Comparison of ENCODE assay signal across 7 mouse cellular contexts in the genomic region with DNA sequence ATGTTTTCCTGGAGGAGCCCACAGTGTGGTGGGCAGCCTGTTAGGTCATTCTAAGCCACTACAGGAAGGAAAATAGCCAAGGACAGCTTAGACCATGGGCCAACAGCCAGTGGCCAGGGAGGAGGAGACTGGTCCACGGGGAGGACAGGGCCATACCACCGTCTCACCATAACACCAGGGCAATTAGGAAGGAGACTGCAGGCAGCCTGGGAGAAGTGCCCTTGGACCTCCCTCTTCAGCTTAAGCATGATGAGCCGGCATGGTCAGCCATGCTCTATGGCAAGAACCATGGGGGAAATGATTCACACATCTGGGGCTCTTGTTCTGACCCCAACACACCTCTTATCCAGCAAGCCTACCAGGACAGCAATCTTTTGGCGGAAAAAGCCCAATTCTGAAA. TPM values are rescaled to one million over a fixed set of nuclear protein-coding genes. Genes with fewer than 3 reads are reported as not detected.
A peak's percentile ranks its signal among the peaks of the same experiment; 100 is the strongest.
DNase-seq lines count a peak whose midpoint lies in the region; ATAC-seq and TF ChIP-seq lines count a peak whose summit lies in the region.

No protein-coding gene starts in this region.

- no peak overlapping the region for H3K27ac ChIP-seq in stomach, embryonic 14.5 days (ENCODE audit: low read length)
- no peak overlapping the region for H3K27ac ChIP-seq in stomach, postnatal 0 days (replicated peaks)
- H3K27ac ChIP-seq in embryonic facial prominence, embryonic 13.5 days, result no peak overlapping the region
- no peak overlapping the region for H3K27ac ChIP-seq in limb, embryonic 12.5 days

- TF ChIP-seq EP300 in stomach, postnatal 0 days (optimal IDR thresholded peaks at IDR 0.05), result no peak

- DNase-seq in stomach, postnatal 0 days (ENCODE audit: low spot score), result no peak
- no peak for DNase-seq in left cerebral cortex, adult 9 months (ENCODE audit: low spot score in 2 of 2)

- H3K9ac ChIP-seq in stomach, embryonic 14.5 days (replicated peaks; ENCODE audit: low read depth, low read length), result no peak overlapping the region; the same call in 1 of the 2 replicates
- no peak overlapping the region for H3K9ac ChIP-seq in stomach, postnatal 0 days (ENCODE audit: low read length)
- H3K9ac ChIP-seq in embryonic facial prominence, embryonic 13.5 days, result peak overlapping the region; percentile 90
- H3K9ac ChIP-seq in limb, embryonic 12.5 days (replicated peaks), result peak overlapping the region; percentile 34; the same call in 1 of the 2 replicates

- H3K9me3 ChIP-seq in stomach, embryonic 14.5 days (ENCODE audit: control insufficient read depth, low read depth, low read length), result no peaks in the 10 kb centered on the region
- no peaks in the 10 kb centered on the region for H3K9me3 ChIP-seq in stomach, postnatal 0 days (ENCODE audit: control insufficient read depth, low read length)
- no peaks in the 10 kb centered on the region for H3K9me3 ChIP-seq in embryonic facial prominence, embryonic 13.5 days
- no peaks in the 10 kb centered on the region for H3K9me3 ChIP-seq in limb, embryonic 12.5 days

- WGBS in stomach, embryonic 14.5 days, result 42% methylated on average over 4 of the region's 4 CpGs
- 56% methylated on average over 4 of the region's 4 CpGs for WGBS in stomach, postnatal 0 days
- 20% methylated on average over 4 of the region's 4 CpGs for WGBS in embryonic facial prominence, embryonic 13.5 days
- WGBS in limb, embryonic 12.5 days, result 12% methylated on average over 4 of the region's 4 CpGs

- ATAC-seq in stomach, embryonic 14.5 days (ENCODE audit: insufficient number of reproducible peaks, insufficient read depth, low FRiP score, low read depth), result no peak
- ATAC-seq in stomach, postnatal 0 days (ENCODE audit: low FRiP score, low TSS enrichment), result no peak
- ATAC-seq in embryonic facial prominence, embryonic 13.5 days (ENCODE audit: insufficient number of reproducible peaks, insufficient read depth, low FRiP score, low TSS enrichment, low read depth), result no peak
- ATAC-seq in limb, embryonic 12.5 days (ENCODE audit: insufficient number of reproducible peaks, insufficient read depth, low FRiP score, low TSS enrichment, low read depth), result no peak
- no peak for ATAC-seq in CD4-positive, CD25-positive, alpha-beta regulatory T cell, adult 4 months
- ATAC-seq in frontal cortex, adult (ENCODE audit: low TSS enrichment), result no peak

- H3K4me3 ChIP-seq in stomach, embryonic 14.5 days (ENCODE audit: low read depth, low read length), result 0 out of 2 replicates have a peak overlapping the region, but pooled peaks have one; percentile 89
- no peak overlapping the region for H3K4me3 ChIP-seq in stomach, postnatal 0 days (ENCODE audit: low read depth, low read length)
- H3K4me3 ChIP-seq in embryonic facial prominence, embryonic 13.5 days, result peak overlapping the region; percentile 87
- peak overlapping the region; percentile 91 for H3K4me3 ChIP-seq in limb, embryonic 12.5 days (replicated peaks)

- peak overlapping the region; percentile 80 for H3K4me2 ChIP-seq in stomach, embryonic 14.5 days (replicated peaks; ENCODE audit: low read depth, low read length)
- no peak overlapping the region for H3K4me2 ChIP-seq in stomach, postnatal 0 days (replicated peaks; ENCODE audit: low read depth)
- peak overlapping the region; percentile 80 for H3K4me2 ChIP-seq in embryonic facial prominence, embryonic 13.5 days
- peak overlapping the region; percentile 88 for H3K4me2 ChIP-seq in limb, embryonic 12.5 days

- no peaks in the 10 kb centered on the region for H3K36me3 ChIP-seq in stomach, embryonic 14.5 days (ENCODE audit: control insufficient read depth, insufficient read depth, low read length)
- H3K36me3 ChIP-seq in stomach, postnatal 0 days (ENCODE audit: control insufficient read depth, insufficient read depth, low read length), result no peaks in the 10 kb centered on the region
- peaks cover 21% of the 10 kb centered on the region for H3K36me3 ChIP-seq in embryonic facial prominence, embryonic 13.5 days
- H3K36me3 ChIP-seq in limb, embryonic 12.5 days, result peaks cover 27% of the 10 kb centered on the region

- peaks cover 9% of the 10 kb centered on the region; the same call in 1 of the 2 replicates for H3K4me1 ChIP-seq in stomach, embryonic 14.5 days (ENCODE audit: control insufficient read depth, insufficient read depth, low read length)
- H3K4me1 ChIP-seq in stomach, postnatal 0 days (replicated peaks; ENCODE audit: control insufficient read depth, insufficient read depth), result no peaks in the 10 kb centered on the region
- H3K4me1 ChIP-seq in embryonic facial prominence, embryonic 13.5 days, result peaks cover 28% of the 10 kb centered on the region
- peaks cover 28% of the 10 kb centered on the region for H3K4me1 ChIP-seq in limb, embryonic 12.5 days (replicated peaks)

- H3K27me3 ChIP-seq in stomach, embryonic 14.5 days (ENCODE audit: control insufficient read depth, insufficient read depth, low read length), result no peaks in the 10 kb centered on the region
- no peaks in the 10 kb centered on the region for H3K27me3 ChIP-seq in stomach, postnatal 0 days (ENCODE audit: control insufficient read depth, insufficient read depth, low read length)
- H3K27me3 ChIP-seq in embryonic facial prominence, embryonic 13.5 days, result peaks cover 6% of the 10 kb centered on the region; the same call in 1 of the 2 replicates
- H3K27me3 ChIP-seq in limb, embryonic 12.5 days, result peaks cover 4% of the 10 kb centered on the region; the same call in 1 of the 2 replicates

- TF ChIP-seq CTCF in stomach, postnatal 0 days (IDR thresholded peaks at IDR 0.05; ENCODE audit: low read depth), result no peak

RNA-seq across cellular contexts. Expression of a gene that starts 1.8 kb away (rescaled TPM):
- polyA plus RNA-seq in stomach, embryonic 14.5 days (2014; fragmentation: Nextera tagmentation; extraction: Ambion mirVana), result 3.8 and 5.2 TPM in 2 replicates
- 1.6 and 1.7 TPM in 2 replicates for polyA plus RNA-seq in stomach, postnatal 0 days (2015; fragmentation: Nextera tagmentation; extraction: Ambion mirVana)
- 4.3 and 6.6 TPM in 2 replicates for polyA plus RNA-seq in embryonic facial prominence, embryonic 13.5 days (2015; fragmentation: Nextera tagmentation; extraction: Ambion mirVana)
- polyA plus RNA-seq in limb, embryonic 12.5 days (2016; fragmentation: Nextera tagmentation; extraction: Ambion mirVana), result 5.4 and 6.5 TPM in 2 replicates
- under 1 TPM in 1 of 2 experiments, not detected in 1; 0.42 TPM for polyA plus RNA-seq in CD4-positive, CD25-positive, alpha-beta regulatory T cell, adult 4 months (2017; shearing (Covaris generic))

RNA-seq across cellular contexts. Expression of a gene that starts 51.7 kb away (rescaled TPM):
- 0.36 and 0.53 TPM in 2 replicates for polyA plus RNA-seq in stomach, embryonic 14.5 days (2014; fragmentation: Nextera tagmentation; extraction: Ambion mirVana)
- 3.5 and 4.3 TPM in 2 replicates for polyA plus RNA-seq in stomach, postnatal 0 days (2015; fragmentation: Nextera tagmentation; extraction: Ambion mirVana)
- polyA plus RNA-seq in embryonic facial prominence, embryonic 13.5 days (2015; fragmentation: Nextera tagmentation; extraction: Ambion mirVana), result 0.31 and 0.32 TPM in 2 replicates
- polyA plus RNA-seq in limb, embryonic 12.5 days (2016; fragmentation: Nextera tagmentation; extraction: Ambion mirVana), result 0.13 and 0.22 TPM in 2 replicates
- not detected for polyA plus RNA-seq in CD4-positive, CD25-positive, alpha-beta regulatory T cell, adult 4 months (2017; shearing (Covaris generic))

RNA-seq across cellular contexts. Expression of a gene that starts 53.7 kb away (rescaled TPM):
- polyA plus RNA-seq in stomach, embryonic 14.5 days (2014; fragmentation: Nextera tagmentation; extraction: Ambion mirVana), result 3.0 and 3.8 TPM in 2 replicates
- polyA plus RNA-seq in stomach, postnatal 0 days (2015; fragmentation: Nextera tagmentation; extraction: Ambion mirVana), result 17.3 and 19.4 TPM in 2 replicates
- 1.6 and 1.9 TPM in 2 replicates for polyA plus RNA-seq in embryonic facial prominence, embryonic 13.5 days (2015; fragmentation: Nextera tagmentation; extraction: Ambion mirVana)
- polyA plus RNA-seq in limb, embryonic 12.5 days (2016; fragmentation: Nextera tagmentation; extraction: Ambion mirVana), result 1.1 and 1.2 TPM in 2 replicates
- polyA plus RNA-seq in CD4-positive, CD25-positive, alpha-beta regulatory T cell, adult 4 months (2017; shearing (Covaris generic)), result not detected

RNA-seq across cellular contexts. Expression of a gene that starts 59.1 kb away (rescaled TPM):
- 6.6 and 6.9 TPM in 2 replicates for polyA plus RNA-seq in stomach, embryonic 14.5 days (2014; fragmentation: Nextera tagmentation; extraction: Ambion mirVana)
- 10.6 and 12.9 TPM in 2 replicates for polyA plus RNA-seq in stomach, postnatal 0 days (2015; fragmentation: Nextera tagmentation; extraction: Ambion mirVana)
- polyA plus RNA-seq in embryonic facial prominence, embryonic 13.5 days (2015; fragmentation: Nextera tagmentation; extraction: Ambion mirVana), result 0.40 TPM in 1 of 2 replicates, not detected in the other
- not detected in 2 replicates for polyA plus RNA-seq in limb, embryonic 12.5 days (2016; fragmentation: Nextera tagmentation; extraction: Ambion mirVana)
- polyA plus RNA-seq in CD4-positive, CD25-positive, alpha-beta regulatory T cell, adult 4 months (2017; shearing (Covaris generic)), result 100 to 1,000 TPM; 153 to 175 TPM

Comparison
In these comparisons a context has a peak if more than half of its experiments do, and no peak if none do; other contexts are left out.
1. H3K9ac ChIP-seq: peak in embryonic facial prominence, embryonic 13.5 days (single experiment) and limb, embryonic 12.5 days (single experiment); none in stomach, embryonic 14.5 days (single experiment) and stomach, postnatal 0 days (single experiment).